Mouse (Mus musculus): ENCODE results near the gene Gm7168. TPM values are rescaled to one million over a fixed set of nuclear protein-coding genes. Genes with fewer than 3 reads are reported as not detected.

The Gm7168 gene
- total RNA-seq (2023) = not detected

GRCm38 (mm10) chr17:13948073-13948472, at the start of gene Gm7168:
TSS of gene Gm7168 (plus strand) at chr17:13948373.

Other genes starting within 250 kb of the Gm7168 start
- gene Afdn, start 187.8 kb upstream of the Gm7168 start, total RNA-seq (2023) = 1 to 10 TPM in 1 of 2 experiments, under 1 TPM in 1; 0.33 to 1.7 TPM
- not detected for gene Tcte2, start 186.5 kb upstream of the Gm7168 start, total RNA-seq (2023)
- gene Gm7356, start 55.3 kb downstream of the Gm7168 start, total RNA-seq (2023) = not detected
- not detected for gene Gm7358, start 111.2 kb downstream of the Gm7168 start, total RNA-seq (2023)